Mouse (Mus musculus) thymus, postnatal 36 days (tissue): Measurements from ENCODE around the gene Nob1.

Experiments
- DNase-seq, 2 experiments: peaks; one replicate each; pipeline ENCODE4 v3.0.0; 2022; ENCODE audit warnings: mixed read lengths in 2 of 2

The Nob1 gene

GRCm38 (mm10) chr8:107424597-107425229, at the start of gene Nob1:
Gene Nob1, minus strand, starts transcription at chr8:107425051.
- peak; percentile 96 for DNase-seq

GRCm38 (mm10) chr8:107473369-107473768, 48.5 kb upstream of the Nob1 start:
- no peak for DNase-seq

GRCm38 (mm10) chr8:107472403-107473100, 47.7 kb upstream of the Nob1 start:
- peak; percentile 11 to 14 for DNase-seq

- DNase-seq, result no peak
Observed at GRCm38 (mm10) chr8:107470302-107470701, 45.5 kb upstream of the Nob1 start.

GRCm38 (mm10) chr8:107468811-107469302, 44.0 kb upstream of the Nob1 start:
- no peak for DNase-seq

- no peak for DNase-seq
Observed at GRCm38 (mm10) chr8:107466642-107467041, 41.8 kb upstream of the Nob1 start.

GRCm38 (mm10) chr8:107465332-107465990, 40.6 kb upstream of the Nob1 start:
- DNase-seq, result no peak

- no peak for DNase-seq
Observed at GRCm38 (mm10) chr8:107462423-107462822, 37.6 kb upstream of the Nob1 start.

- DNase-seq, result no peak
Observed at GRCm38 (mm10) chr8:107458281-107458680, 33.4 kb upstream of the Nob1 start.

- no peak for DNase-seq
Observed at GRCm38 (mm10) chr8:107457725-107458124, 32.9 kb upstream of the Nob1 start.

GRCm38 (mm10) chr8:107455268-107455667, 30.4 kb upstream of the Nob1 start:
- DNase-seq, result peak in 1 of 2 experiments; percentile 10

GRCm38 (mm10) chr8:107453386-107453785, 28.5 kb upstream of the Nob1 start:
- DNase-seq, result no peak

GRCm38 (mm10) chr8:107451414-107452066, 26.7 kb upstream of the Nob1 start:
- DNase-seq, result no peak

- DNase-seq, result no peak
Observed at GRCm38 (mm10) chr8:107449655-107450054, 24.8 kb upstream of the Nob1 start.

- DNase-seq, result no peak
Observed at GRCm38 (mm10) chr8:107449130-107449529, 24.3 kb upstream of the Nob1 start.

GRCm38 (mm10) chr8:107448382-107448889, 23.6 kb upstream of the Nob1 start:
- no peak for DNase-seq

GRCm38 (mm10) chr8:107447713-107448112, 22.9 kb upstream of the Nob1 start:
- no peak for DNase-seq

GRCm38 (mm10) chr8:107444626-107445025, 19.8 kb upstream of the Nob1 start:
- no peak for DNase-seq

- DNase-seq, result no peak
Observed at GRCm38 (mm10) chr8:107439880-107440625, 15.2 kb upstream of the Nob1 start.

GRCm38 (mm10) chr8:107437711-107438110, 12.9 kb upstream of the Nob1 start:
- no peak for DNase-seq

GRCm38 (mm10) chr8:107436841-107437421, 12.1 kb upstream of the Nob1 start:
- DNase-seq, result peak in 1 of 2 experiments; percentile 18
